Mouse (Mus musculus): Measurements from ENCODE around the gene Zfp207.

- TF ChIP-seq CTCF (IDR thresholded peaks at IDR 0.05; ENCODE audit: low read depth): no peak
- no peak for TF ChIP-seq EP300 (IDR thresholded peaks at IDR 0.05; ENCODE audit: low read depth)
Measured at GRCm38 (mm10) chr11:80410377-80410776, 27.3 kb downstream of the Zfp207 start.
